Mouse (Mus musculus): ENCODE results near the gene Dst. TPM values are rescaled to one million over a fixed set of nuclear protein-coding genes. Genes with fewer than 3 reads are reported as not detected.
"Not testable (repeated sequence)": the region's sequence is repeated elsewhere in the genome, so short reads cannot be mapped to it uniquely, and the experiment has no call there.

Gene Dst
- total RNA-seq, 1 experiment from 2014 or later: 152 TPM

DNA sequence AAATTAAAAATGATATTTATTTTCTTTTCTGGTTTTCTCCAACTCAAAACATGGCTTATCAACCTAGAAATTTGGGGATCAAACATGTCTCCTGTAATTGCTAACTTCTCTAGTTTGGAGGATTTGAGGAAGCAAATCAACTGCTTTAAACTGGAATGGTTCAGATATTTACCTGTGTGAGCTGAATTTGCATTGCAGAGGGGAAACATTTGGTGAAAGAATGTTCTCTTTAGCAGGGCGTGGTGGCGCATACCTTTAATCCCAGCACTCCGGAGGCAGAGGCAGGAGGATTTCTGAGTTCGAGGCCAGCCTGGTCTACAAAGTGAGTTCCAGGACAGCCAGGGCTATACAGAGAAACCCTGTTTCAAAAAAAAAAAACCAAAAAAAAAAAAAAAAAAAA, 158.4 kb downstream of the Dst start:
- DNase-seq: not testable (repeated sequence)

DNA sequence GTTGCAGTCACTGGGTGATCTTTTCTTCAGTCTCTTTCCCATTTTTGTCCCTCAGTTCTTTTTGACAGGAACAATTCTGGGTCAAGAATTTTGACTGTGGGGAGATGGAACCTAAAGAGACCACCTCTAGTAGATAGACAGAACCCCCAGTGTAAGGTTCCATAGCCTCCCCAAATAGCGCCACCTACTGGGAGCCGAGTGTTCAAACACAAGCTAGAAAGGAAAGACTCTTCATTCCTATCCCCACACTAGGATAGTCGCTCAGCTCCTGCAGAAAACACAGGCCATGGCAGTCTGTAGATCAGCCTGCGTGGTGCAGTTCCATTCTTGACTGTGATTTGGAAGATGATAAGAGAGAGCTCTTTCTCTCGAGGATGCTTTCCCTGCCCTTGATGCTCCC, 160.3 kb downstream of the Dst start:
- DNase-seq: peak; percentile 26

DNA sequence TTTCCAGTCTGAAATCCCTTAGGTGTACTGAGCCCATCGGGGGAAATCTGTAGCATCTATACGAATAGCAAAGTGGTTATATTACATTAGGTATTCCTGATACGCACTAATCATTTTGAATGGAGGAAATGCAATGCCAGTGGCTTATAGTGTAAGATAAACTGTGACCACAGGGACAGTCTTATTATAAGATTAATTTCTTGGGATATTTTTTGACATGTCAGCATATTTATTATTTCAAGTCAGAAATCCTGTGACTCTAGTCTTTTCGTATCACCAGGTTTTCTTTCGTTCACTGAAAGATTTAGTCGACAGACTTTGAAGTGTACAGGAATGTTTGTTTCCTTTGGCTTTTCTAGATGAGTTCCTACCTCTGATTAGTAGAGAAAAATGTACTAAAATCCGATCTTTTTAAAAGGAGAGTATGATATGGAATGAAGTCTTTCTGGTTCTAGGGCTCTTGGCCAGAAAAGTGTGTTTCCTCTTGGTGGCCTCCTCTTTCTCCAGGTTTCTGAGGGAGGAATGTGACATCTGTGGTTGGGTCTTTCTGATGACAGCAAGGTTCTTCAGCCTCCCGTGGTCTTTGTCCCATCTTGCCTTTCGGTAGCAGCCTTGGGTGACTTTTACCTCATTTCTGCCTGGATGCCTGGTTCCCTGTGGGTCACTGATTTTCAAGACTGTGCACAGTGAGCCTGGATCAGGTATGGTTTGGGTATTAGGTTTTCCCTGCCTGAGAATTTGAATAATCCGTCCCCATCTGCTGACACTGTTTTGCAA, 161.7 kb downstream of the Dst start:
- no peak for DNase-seq

DNA sequence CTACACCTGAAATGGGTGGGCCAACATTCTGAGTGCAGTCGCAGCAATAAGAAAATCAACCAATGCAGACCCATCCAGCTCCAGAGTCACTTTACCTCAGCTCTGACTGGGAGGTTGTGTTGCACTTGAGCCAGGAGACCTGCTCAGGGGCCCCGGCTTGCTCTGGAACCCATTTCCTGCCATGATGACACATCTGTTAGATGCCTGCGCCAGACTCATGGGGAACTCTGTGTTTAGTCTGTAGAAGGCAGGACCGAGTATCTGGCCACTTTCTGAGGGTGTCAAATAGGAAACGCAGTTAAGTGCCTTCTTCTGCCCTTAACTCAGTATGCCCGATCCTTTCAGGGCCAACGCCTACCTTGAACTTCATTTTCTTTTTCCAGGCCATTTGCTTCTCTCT, 162.4 kb downstream of the Dst start:
- DNase-seq: no peak

DNA sequence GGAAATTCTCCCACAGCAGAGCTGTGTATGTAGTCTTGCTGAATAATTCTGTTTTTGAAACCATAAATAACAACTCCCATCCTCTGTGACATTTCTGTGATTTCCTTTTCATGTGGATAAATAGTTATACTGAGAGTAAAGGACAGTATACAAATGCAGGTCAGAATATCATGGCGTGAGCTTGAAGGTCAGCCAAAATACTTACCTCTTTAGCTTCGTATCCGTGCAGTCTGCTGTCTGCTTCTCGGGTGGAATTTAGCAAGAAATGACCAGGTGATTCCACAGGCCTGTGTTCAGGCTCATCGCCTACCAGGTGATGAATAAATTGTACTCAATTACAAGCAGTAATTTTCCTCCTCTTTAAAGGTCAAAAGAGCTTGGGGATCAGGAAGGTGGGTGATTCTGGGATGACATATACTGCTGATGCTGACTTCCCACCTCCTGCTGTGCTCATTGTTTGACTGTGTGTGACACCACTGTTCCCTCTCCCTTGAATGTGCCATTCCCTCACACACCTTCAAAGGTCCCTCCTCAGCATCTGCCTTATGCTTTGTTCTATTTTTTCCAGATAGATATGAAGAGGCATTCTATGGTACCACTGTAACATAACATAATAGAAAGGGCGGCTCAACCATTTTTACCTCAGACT, 163.1 kb downstream of the Dst start:
- DNase-seq: no peak

DNA sequence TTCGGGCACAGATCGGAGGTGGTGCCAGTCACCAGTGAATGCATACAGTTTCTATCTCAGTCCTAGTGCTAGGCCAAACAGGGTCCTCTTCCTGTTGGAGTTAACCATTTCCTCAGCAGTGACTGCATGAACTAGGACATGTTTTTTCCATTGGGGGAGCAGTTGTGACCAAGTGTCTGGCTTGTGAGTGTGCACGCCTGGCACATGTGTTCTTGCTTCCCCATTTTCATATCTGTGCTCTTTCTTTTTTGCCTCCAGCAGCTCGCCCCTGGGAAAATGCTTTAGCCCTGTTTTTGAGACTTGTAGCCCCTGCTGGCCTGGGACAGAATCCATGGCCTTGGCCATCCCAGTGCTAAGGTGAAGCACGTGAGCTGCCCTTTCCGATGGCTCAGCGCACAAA, 164.2 kb downstream of the Dst start:
- no peak for DNase-seq

DNA sequence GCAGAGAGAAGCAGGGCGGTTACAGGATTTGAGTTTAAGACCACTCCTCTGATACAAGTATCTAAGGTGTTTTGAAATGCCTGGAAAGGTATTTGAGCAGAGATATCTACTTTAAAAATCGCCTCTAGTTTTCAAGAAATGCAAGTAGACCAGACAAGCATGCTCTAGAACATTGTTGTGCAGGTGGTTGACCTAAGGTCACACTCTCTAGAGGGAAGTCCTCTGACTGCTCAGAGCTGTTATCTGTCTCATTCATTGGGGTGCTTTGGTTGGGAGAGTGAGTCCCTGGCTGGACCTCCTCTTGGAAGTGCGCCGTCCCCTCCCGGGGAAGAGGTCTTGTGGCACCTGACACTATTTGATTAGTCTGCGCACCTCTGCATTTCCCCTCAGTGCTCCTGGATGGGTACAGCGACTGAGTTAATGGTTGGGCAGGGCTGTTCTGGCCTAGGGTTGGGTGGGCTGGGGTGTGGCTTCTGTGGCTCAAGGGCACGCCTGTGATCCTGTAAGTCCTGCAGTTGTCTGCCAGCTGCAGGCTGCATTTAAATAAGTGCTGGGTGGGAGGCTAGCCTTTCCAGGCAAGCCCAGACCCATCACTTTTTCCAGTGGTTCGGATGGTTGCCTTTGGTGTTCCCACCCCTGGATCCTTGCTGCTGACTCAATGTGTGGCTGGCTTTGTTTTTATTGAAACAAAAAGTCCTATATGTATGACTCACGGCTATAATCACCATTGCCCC, 165.6 kb downstream of the Dst start:
- no peak for DNase-seq

DNA sequence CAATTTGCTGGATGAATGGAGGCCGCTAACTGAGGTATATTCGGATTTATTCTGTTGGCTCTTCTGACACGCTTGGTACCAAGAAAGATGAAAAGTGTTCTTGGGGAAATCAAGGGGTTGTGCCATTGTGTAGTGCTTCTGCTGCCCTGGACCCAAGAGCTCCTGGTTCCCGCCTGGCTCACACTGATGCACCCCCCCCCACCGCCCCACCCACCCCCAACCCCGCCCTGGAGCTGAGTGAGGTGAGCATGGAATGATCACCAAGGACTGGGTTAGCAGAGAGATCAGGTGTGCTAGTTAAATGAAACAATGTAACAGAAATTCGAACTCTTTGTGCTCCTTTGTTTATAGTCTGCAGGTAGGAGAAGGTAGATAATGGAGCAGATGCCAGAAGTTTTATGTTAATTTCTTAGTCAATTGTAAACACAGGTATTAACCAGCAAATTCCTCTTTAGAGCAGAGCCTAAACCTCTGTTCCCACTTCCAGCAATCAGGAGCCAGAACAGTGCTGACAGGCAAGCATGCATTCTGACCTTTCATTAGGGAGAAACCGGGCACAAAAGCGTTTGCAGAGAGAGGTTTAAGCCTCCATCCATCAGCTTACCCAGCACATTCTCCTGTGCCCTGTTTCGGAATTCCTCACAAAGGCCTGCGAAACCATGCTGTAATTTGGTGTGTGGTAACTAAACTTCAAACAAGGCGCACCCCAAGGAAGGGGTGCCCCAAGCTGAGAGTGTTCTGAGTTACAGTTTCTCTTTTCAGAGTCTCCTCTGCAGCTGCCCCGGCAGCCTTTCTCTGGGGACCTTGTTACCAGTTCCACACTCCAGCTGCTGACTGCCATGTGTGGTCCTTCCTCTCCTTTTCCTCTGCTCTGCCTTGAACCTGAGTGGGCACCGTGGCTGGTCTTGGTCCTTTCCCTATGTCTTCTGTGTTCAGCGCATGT, 166.5 kb downstream of the Dst start:
- no peak for DNase-seq

DNA sequence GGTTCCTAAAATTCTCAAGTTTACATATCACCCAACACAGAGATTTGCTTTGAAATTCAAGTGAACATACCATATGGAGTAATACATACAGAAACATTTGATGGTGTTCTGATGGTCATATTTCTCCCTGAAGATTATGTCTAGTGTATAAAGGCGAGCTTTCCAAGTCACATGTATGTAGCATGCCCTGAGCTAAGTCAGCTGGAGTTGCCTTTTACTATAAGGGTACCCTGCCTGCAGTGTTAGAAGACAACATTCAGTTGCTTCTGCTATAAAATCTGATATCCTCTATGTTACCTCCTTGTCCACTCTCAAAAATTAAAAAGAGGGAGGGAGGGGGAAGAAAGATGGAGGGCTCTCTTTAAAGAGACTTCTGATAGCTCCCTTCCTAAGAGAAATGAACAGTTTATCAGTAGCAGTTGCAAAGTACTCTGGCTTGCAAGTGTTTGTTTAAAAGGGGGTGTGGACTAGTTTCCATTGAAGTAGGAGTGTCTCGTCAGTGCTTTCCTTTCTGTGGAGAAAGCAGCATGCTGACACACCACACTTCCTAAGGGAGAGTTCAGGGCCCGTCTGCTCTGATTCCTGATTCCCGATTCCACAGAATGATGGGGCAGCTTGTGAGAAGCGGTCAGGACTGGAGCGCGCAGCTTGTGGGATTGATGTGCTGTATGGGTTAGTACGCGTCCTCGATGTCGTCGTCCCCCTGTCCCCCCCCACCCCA, 168.8 kb downstream of the Dst start:
- no peak for DNase-seq

DNA sequence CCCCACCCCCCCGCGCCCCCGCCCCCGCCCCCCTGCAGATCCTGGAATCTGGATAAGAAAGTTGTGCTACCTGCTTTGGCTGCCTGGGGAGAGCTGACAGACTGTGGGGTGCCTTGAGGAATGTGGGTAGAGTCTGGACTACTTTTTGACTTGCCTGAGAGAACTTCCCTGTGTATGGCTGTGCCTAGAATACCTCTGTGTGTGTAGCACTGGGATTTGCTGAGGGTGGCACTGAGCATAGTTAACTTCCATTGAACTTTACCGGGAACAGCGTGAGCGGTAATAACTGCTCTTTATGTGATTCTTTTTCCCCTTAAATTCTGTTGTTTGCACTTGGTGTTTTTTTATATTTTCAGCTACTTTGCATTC, 169.4 kb downstream of the Dst start:
- no peak for DNase-seq

DNA sequence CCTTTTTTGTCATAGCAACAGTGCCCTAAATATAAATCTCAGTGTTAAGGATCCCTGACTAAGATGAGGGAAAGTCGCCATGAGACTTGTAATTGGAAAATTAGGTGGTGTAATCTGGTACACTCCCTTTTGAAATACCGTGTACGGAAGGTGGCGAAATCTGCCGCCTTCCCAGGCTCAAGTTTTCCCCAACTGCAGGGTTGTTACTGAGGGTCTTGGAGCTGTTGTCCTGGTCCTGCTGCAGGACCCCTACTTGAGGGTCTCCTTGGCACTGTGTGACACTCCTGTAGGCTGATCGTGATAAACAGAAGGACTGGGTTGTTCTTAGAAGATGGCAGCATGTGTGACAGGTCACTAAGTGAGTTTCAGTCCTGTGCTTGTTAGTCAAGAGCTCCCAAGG, 169.9 kb downstream of the Dst start:
- no peak for DNase-seq

DNA sequence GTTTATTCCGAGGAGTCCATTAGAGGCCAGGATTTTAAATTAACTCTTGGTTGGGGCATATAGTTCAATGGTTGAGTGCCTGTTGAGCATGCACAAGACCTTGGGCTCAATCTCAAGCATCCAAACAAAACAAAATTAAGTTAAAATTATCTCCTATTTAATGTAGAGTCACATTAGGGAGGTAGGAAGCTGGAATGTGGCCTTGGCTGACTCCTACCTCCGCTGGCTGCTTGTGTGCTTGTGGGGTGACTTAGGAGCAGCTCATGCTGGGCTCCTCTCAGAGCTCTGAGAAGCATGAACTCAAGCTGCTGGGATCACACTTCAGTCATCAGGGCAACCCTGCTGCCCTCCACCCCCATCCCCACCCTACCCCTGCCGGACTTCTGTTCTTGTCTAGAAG, 181.0 kb downstream of the Dst start:
- no peak for DNase-seq

DNA sequence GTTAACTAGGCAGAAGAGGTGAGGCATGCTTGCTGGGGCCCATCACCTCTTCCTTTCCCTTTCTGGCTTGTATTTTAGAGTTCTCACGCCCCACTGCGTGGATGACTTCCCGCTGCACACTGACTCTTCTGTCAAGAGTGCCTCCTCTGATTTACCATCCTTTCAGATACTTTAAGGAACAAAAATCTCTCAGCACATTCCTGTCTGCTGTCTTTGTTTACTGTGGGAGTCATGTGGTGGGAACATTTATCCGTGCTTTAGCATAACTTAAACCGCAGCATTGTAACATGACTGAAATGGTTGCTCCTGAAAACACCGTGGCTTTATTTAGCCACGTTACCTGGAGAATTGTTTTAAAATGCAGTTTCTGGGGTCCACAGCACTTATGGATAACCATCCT, 182.7 kb downstream of the Dst start:
- no peak for DNase-seq

DNA sequence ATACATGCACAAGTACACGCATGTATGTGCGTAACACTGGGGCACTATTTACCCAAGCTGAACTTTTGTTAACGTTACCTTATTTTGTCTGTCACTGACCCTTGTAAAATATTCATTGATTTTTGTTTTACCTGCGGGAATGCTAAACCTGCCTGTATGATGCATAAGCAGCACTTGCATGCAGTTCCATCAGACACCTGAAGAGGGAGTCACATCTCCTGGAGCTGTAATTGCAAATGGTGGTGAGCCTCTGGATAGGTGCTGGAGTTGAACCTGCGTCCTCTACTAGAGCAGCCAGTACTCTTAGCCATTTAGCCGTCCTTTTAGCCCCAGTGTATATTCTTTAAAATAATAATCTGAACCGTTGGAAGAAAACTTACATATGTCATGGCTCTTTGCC, 185.6 kb downstream of the Dst start:
- no peak for DNase-seq

DNA sequence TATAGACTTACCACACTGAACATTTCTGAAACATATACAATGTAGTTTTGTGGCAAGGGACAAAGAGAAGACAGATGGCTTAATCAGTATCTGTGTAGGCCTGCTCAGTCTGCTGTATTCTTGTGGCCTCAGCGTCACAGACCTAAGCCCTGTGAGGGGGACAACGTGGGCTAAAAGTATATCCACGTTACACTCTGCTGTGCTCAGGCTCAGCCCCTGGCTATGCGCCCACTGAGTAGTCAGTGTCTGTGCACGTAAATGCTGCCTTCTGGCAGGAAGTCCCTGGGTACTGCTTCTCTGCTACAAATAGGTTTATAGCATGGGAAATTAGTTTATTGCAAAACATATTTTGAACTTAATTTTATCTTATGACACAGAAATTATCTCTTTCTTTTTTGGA, 186.3 kb downstream of the Dst start:
- peak; percentile 19 for DNase-seq

DNA sequence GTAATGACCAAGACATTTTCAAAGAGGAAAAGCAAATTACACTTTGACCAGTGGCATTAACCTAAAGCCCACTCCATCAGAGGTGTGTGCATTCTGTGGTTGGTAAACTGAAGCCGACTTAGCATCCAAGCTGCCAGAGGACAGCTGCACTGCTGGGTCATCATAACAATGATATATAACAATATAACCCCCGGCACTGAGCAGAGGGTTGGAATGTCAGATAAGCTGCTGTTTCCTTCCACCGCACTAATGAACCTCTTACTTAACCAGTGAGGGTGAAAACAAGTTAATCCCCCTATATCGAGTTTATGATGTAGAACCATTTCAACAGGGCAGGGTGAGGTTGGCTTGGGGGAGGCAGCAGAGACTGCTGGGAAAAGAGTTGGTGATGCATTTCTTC, 187.1 kb downstream of the Dst start:
- no peak for DNase-seq

DNA sequence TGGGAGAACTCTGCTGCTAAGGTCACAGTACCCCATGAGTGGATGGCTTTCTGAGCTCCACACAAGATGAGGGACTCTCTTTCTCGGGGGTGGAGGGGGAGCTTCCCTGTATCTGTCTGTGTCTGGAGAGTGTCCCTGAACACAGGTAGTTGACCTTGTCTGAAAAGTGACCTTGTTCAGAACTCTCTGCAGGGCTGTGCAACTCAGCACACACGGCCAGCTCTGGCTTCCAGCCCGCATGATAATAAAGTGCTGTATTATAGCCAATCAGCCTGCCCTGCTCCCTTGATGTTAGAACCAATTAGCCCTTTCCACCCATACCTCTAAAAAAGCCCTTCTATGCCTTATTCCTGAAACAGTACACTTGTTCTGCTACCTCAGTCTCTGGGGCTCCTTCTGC, 188.9 kb downstream of the Dst start:
- DNase-seq: peak; percentile 42

DNA sequence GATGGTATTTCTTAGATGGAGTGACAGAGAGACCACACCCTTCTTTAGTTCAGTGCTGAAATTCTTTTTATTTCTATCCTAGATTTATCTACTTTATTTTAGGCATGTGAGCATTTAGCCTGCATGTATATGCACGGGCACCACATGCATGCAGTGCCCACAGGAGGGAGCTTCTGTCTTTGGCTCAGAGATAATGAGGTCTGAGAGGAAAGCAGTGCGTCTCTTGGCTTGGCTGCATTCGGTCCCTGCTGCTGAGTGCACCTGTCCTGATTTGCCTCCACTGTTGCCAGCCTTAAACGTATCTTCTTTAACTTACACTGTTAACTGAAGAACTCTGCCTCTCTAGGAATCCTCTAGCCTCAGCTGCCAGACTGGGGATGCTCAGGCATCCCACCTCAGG, 189.6 kb downstream of the Dst start:
- DNase-seq: no peak

DNA sequence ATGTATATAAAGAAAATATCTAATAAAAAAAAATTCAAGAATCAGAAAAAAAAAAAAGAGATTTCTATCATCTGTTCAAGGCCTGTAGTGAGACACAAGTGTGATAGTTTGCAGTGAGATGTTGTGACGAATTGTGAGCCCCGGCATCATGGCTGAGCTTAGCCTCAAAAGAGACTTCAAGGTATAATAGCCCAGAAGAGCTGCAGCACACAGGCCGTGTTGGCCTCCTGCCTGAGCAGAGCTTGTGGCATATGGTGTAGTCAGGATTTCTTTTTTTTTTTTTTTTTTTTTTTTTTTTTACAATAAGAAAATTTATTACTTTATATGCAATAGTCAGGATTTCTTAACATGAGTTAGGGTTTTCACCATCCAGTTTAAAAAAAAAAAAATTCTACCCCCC, 191.4 kb downstream of the Dst start:
- DNase-seq: no peak

DNA sequence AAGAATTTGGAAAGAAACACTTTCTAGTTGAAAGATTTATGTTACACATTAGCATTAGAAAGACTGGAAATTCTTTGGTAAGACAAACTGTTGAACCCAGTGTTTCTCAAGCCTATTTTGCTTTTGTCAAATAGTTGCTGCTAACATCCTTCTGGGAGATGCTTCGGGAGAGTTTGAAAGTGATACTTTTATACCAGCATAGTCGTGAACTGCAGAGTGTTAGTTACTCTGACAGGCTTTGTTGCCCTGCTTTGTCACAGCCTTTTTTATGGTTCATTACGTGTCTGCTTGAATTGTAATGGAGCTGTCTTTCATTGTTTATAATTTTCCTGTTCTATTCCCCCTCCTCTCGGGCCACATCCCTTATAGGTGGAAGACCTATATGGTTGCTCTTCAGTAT, 192.4 kb downstream of the Dst start:
- DNase-seq: no peak

DNA sequence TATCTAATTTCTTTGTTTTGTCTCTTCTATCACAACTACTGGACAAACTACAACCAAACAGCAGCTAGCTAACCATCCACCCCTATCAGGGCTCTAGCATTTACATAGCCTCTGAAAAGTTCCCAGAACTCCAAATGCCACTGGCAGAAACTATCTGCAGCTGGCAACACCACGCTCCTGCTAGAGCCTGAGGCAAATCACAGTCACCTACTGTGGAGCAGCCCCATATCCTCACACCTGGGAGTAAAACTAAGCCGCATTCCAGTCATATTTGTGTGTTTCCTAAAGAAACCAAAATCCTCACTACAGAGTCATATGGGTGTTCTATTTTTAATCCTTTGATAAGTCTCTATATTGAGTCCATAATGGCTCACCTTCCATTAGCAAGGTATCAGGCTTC, 194.6 kb downstream of the Dst start:
- no peak for DNase-seq

DNA sequence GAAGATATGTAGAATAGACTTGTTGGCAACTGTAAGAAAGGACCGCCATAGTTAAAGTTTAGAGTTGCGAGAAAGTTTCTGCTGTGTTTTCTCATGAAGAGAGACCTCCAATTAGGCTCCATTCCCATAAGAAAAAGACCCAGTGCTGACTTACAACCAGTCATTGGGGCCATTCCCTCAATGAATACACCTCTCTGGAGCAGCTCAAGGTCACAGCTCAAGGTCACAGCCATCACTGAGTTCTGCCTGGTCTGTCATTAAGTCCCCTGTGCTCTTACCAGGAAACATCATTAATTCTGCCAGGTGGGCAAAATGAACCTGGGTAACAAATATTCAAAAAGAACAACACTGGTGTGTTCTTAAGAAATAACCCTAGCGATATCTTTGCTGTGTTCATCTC, 195.2 kb downstream of the Dst start:
- DNase-seq: no peak
